Mouse (Mus musculus): ENCODE results near the gene Fam131a.

DNA sequence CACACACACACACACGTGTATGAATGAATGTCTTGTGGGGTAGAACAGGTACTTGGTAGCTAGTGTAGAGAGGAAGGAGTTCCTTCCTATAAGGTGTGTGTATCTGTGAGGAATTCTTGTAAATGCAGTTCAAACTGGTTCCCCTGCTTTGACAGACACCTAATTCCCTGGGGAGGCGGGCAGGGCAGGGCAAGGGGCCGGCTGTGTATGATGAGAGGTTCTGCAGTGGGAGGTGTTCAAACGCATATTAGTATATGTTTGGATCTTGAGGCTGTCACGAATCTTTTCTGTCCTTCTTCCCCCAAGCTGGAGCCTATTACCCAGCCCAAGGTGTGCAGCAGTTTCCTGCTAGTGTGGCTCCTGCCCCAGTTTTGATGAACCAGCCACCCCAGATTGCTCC, 15.7 kb upstream of the Fam131a start:
- TF ChIP-seq CTCF (conservative IDR thresholded peaks at IDR 0.05; ENCODE audit: low read length) (no peak), NANOG (IDR thresholded peaks at IDR 0.05; ENCODE audit: borderline replicate concordance, low read length) (no peak)

All from E14TG2a.4 (cell line).